Mouse (Mus musculus) CH12.LX (cell line): ENCODE data around the gene Pcsk2. TPM values are rescaled to one million over a fixed set of nuclear protein-coding genes. Genes with fewer than 3 reads are reported as not detected.

ENCODE experiments used
- DNase-seq: peaks from one replicate; pipeline ENCODE4 v3.0.0-alpha.2; 2013; ENCODE audit errors: extremely low read depth
- H3K27ac ChIP-seq: 2 replicates; pipeline ENCODE4 v1.5.1; 2012; ENCODE audit warnings: low read depth, mild to moderate bottlenecking, control low read depth, moderate library complexity; ENCODE audit not compliant: insufficient read depth
- H3K27me3 ChIP-seq: replicated peaks from 2 replicates; pipeline ENCODE3; 2012; ENCODE audit warnings: inconsistent platforms
- H3K36me3 ChIP-seq, 2 experiments: replicated peaks in 1 of 2; 2 replicates each; pipeline versions ENCODE3 to v1.6.1; 2012; ENCODE audit warnings: inconsistent platforms in 1 of 2, low read length in 1 of 2, mild to moderate bottlenecking in 1 of 2, mixed read lengths in 1 of 2, moderate library complexity in 1 of 2; ENCODE audit not compliant: control insufficient read depth in 1 of 2, insufficient read depth in 1 of 2
- H3K4me1 ChIP-seq, 2 experiments: 2 replicates each; pipeline ENCODE4 v1.6.1; 2012; ENCODE audit warnings: inconsistent platforms in 1 of 2, moderate library complexity in 1 of 2; ENCODE audit not compliant: insufficient read depth in 2 of 2, control insufficient read depth in 1 of 2
- H3K4me2 ChIP-seq: 2 replicates; pipeline ENCODE4 v1.6.1; 2012; ENCODE audit warnings: low read depth, mild to moderate bottlenecking, control low read depth; ENCODE audit not compliant: poor library complexity, insufficient read depth, severe bottlenecking
- H3K4me3 ChIP-seq, 3 experiments: fragments of 150-350 bp in 1 of 3; sonication (generic) in 1 of 3; replicated peaks in 1 of 3; 2 replicates each; pipeline versions ENCODE3 to v1.5.1; 2011 to 2012; ENCODE audit warnings: low read depth in 2 of 3, low read length in 2 of 3, mild to moderate bottlenecking in 2 of 3, moderate library complexity in 2 of 3, control low read depth in 1 of 3, improper control_type of control experiment in 1 of 3, inconsistent platforms in 1 of 3, mixed read lengths in 1 of 3; ENCODE audit not compliant: poor library complexity in 1 of 3
- H3K79me2 ChIP-seq: replicated peaks from 2 replicates; pipeline ENCODE4 v1.6.1; 2012; ENCODE audit warnings: mild to moderate bottlenecking, moderate library complexity; ENCODE audit not compliant: control insufficient read depth, poor library complexity, insufficient read depth, severe bottlenecking; ENCODE audit errors: extremely low read depth
- H3K9ac ChIP-seq: 2 replicates; pipeline ENCODE4 v1.6.1; 2012; ENCODE audit warnings: low read depth, mild to moderate bottlenecking, control low read depth, moderate library complexity; ENCODE audit not compliant: insufficient read depth
- H3K9me3 ChIP-seq: replicated peaks from 2 replicates; pipeline ENCODE3; 2012; ENCODE audit warnings: low read length, inconsistent platforms, mixed read lengths
- BHLHE40 ChIP-seq: IDR thresholded peaks from 2 replicates; pipeline ENCODE4 v1.6.1; 2011; ENCODE audit warnings: mild to moderate bottlenecking, low read depth, low read length, improper control_type of control experiment
- CHD2 ChIP-seq: IDR thresholded peaks from 2 replicates; pipeline ENCODE4 v1.6.1; 2011; ENCODE audit warnings: low read length, improper control_type of control experiment
- CTCF ChIP-seq, 2 experiments: IDR thresholded peaks in 1 of 2; conservative IDR thresholded peaks in 1 of 2; 2 replicates each; pipeline ENCODE4 v1.5.1; 2011 to 2012; ENCODE audit warnings: low read depth in 2 of 2, low read length in 2 of 2, improper control_type of control experiment in 1 of 2, inconsistent platforms in 1 of 2, mild to moderate bottlenecking in 1 of 2, moderate library complexity in 1 of 2
- E2F4 ChIP-seq: IDR thresholded peaks from 2 replicates; pipeline ENCODE4 v1.6.1; 2011; ENCODE audit warnings: low read depth, low read length, improper control_type of control experiment; ENCODE audit not compliant: insufficient replicate concordance
- EP300 ChIP-seq: IDR thresholded peaks from 2 replicates; pipeline ENCODE4 v1.6.1; 2011; ENCODE audit warnings: low read length, improper control_type of control experiment
- JUND ChIP-seq: conservative IDR thresholded peaks from 2 replicates; pipeline ENCODE4 v1.6.1; 2011; ENCODE audit warnings: low read depth, low read length, improper control_type of control experiment
- MAZ ChIP-seq: IDR thresholded peaks from 2 replicates; pipeline ENCODE4 v1.6.1; 2012; ENCODE audit warnings: low read depth, mild to moderate bottlenecking, inconsistent platforms, low read length, improper control_type of control experiment, moderate library complexity
- MXI1 ChIP-seq: IDR thresholded peaks from 2 replicates; pipeline ENCODE4 v1.6.1; 2011; ENCODE audit warnings: mild to moderate bottlenecking, low read depth, low read length, improper control_type of control experiment
- NELFE ChIP-seq: IDR thresholded peaks from 2 replicates; pipeline ENCODE4 v1.6.1; 2011; ENCODE audit warnings: low read depth, low read length, improper control_type of control experiment
- RAD21 ChIP-seq: IDR thresholded peaks from 2 replicates; pipeline ENCODE4 v1.6.1; 2011; ENCODE audit warnings: low read depth, mild to moderate bottlenecking, low read length, improper control_type of control experiment, moderate library complexity
- TBP ChIP-seq: conservative IDR thresholded peaks from 2 replicates; pipeline ENCODE4 v1.6.1; 2011; ENCODE audit warnings: low read depth, low read length, improper control_type of control experiment
- USF2 ChIP-seq: conservative IDR thresholded peaks from 2 replicates; pipeline ENCODE4 v1.6.1; 2011; ENCODE audit warnings: low read depth, low read length, improper control_type of control experiment
- ZC3H11A ChIP-seq: IDR thresholded peaks from 2 replicates; pipeline ENCODE4 v1.6.1; 2012; ENCODE audit warnings: low read depth, mild to moderate bottlenecking, inconsistent platforms, low read length, improper control_type of control experiment
- ZNF384 ChIP-seq: IDR thresholded peaks from 2 replicates; pipeline ENCODE4 v1.6.1; 2012; ENCODE audit warnings: low read depth, low read length, improper control_type of control experiment, inconsistent platforms
- dilution Hi-C: fragments of 300-500 bp; cut with MboI; formaldehyde crosslinking; loops from 2 replicates; pipeline ENCODE4 v1.14.3; 2020; ENCODE audit warnings: low sequenced_read_pairs; ENCODE audit not compliant: extremely low pct_unique_long_range_greater_than_20kb, extremely low pct_ligation_motif_present
- in situ Hi-C: fragments of 300-500 bp; cut with MboI; formaldehyde crosslinking; loops from 3 replicates; pipeline ENCODE4 v1.14.3; 2019; ENCODE audit warnings: low sequenced_read_pairs, low pct_ligation_motif_present, low pct_unique_long_range_greater_than_20kb, mixed read lengths
- polyA plus RNA-seq: library from polyadenylated mRNA; unstranded; fragments of >175 nt; gene quantifications from 2 replicates; pipeline ENCODE4 v1.2.1, GENCODE M21; 2012; ENCODE audit warnings: low read depth; ENCODE audit not compliant: insufficient read length
- total RNA-seq, 2 experiments: library from RNA; depleted of rRNA; stranded (reverse); fragments of 300-350 nt in 1 of 2; fragments of >200 nt in 1 of 2; gene quantifications; 2 replicates each; pipeline ENCODE4 v1.2.3; 2012 to 2014

Pcsk2 gene
- total and polyA plus RNA-seq, 3 experiments, result not detected

DNA sequence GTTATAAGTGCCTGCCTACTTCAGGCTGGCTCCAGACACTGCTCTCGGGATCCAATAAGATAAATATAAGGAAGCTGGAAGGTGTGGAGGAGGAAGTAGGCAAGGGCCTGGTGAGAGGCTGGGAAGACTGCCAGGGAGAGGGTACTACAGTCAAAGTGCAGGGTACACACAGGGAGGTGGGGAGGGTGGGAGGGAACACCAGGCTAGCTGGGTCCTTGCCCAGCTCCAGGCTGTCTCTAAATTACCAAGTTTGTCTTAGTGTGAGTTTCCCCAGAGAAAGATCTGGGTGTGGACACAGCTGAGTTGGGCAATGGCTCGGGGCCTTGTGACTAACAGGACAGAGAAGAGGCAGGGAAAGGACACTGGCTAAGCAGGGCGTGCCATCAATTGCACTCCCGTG is 300.8 kb downstream of the Pcsk2 start:
- H3K4me2 ChIP-seq, result no peak overlapping the region
- no peak for DNase-seq

GRCm38 (mm10) chr2:143847291-143847690 is 301.3 kb downstream of the Pcsk2 start:
- Histone ChIP-seq H3K9me3 (no peaks in the 10 kb centered on the region), H3K36me3 (no peaks in the 10 kb centered on the region), H3K4me2 (no peak overlapping the region), H3K27me3 (no peaks in the 10 kb centered on the region), H3K27ac (no peak overlapping the region), H3K4me1 (peaks cover 5 to 49% of the 10 kb centered on the region in 2 experiments), H3K79me2 (no peaks in the 10 kb centered on the region), H3K9ac (no peak overlapping the region), H3K4me3 (no peak overlapping the region)
- TF ChIP-seq USF2, result no peak
- no peak for TF ChIP-seq BHLHE40
- TF ChIP-seq CHD2, result no peak
- TF ChIP-seq ZC3H11A, result no peak
- no peak for TF ChIP-seq RAD21
- TF ChIP-seq EP300, result no peak
- no peak for TF ChIP-seq MAZ
- TF ChIP-seq E2F4, result no peak
- no peak for TF ChIP-seq NELFE
- TF ChIP-seq ZNF384, result no peak
- no peak for TF ChIP-seq MXI1
- DNase-seq, result no peak
- dilution Hi-C loops (no loop called here), in situ Hi-C loops (loop anchor here (10.0 kb wide), 1 partner anchor 608 kb away; no protein-coding TSS in a partner anchor)

More for the DNA sequence above, 300.8 kb downstream of the Pcsk2 start:
- Histone ChIP-seq H3K79me2 (no peaks in the 10 kb centered on the region), H3K27ac (no peak overlapping the region), H3K9me3 (no peaks in the 10 kb centered on the region), H3K4me3 (no peak overlapping the region), H3K4me1 (peaks cover 4 to 49% of the 10 kb centered on the region in 2 experiments), H3K27me3 (no peaks in the 10 kb centered on the region)
- TF ChIP-seq CTCF (conservative IDR thresholded peaks at IDR 0.05 in 1 of 2, IDR thresholded peaks at IDR 0.05 in 1 of 2; ENCODE audit: low read depth in 2 of 2, low read length in 2 of 2) (no peak), JUND (no peak), TBP (no peak), NELFE (no peak), EP300 (no peak), RAD21 (no peak)
- TF ChIP-seq, all 38 proteins: peak for 0
- H3K9ac ChIP-seq, result no peak overlapping the region
- in situ Hi-C loops, result loop anchor here (10.0 kb wide), 1 partner anchor 608 kb away; no protein-coding TSS in a partner anchor
- dilution Hi-C loops, result no loop called here
- H3K36me3 ChIP-seq, result no peaks in the 10 kb centered on the region
